Mouse (Mus musculus) lung, adult 2 months (tissue): ENCODE measurements around the gene Trim39.

ENCODE experiments used
- CTCF ChIP-seq: fragments of 200-500 bp; IDR thresholded peaks from 2 replicates; pipeline ENCODE4 v1.5.1; 2011; ENCODE audit warnings: mild to moderate bottlenecking, low read length, control low read depth; ENCODE audit not compliant: insufficient read depth
- POLR2A ChIP-seq: fragments of 200-500 bp; IDR thresholded peaks from 2 replicates; pipeline ENCODE4 v1.6.1; 2011; ENCODE audit warnings: low read depth, mild to moderate bottlenecking, control low read depth, low read length, borderline replicate concordance; ENCODE audit errors: extremely low read depth

GRCm38 (mm10) chr17:36237321-36237921 lies 34.6 kb downstream of the Trim39 start:
- TF ChIP-seq CTCF (no peak), POLR2A (no peak)
